Mouse (Mus musculus): ENCODE results near the gene Vmn2r87.
"Not testable (repeated sequence)": the region's sequence is repeated elsewhere in the genome, so short reads cannot be mapped to it uniquely, and the experiment has no call there.

The Vmn2r87 gene

DNA sequence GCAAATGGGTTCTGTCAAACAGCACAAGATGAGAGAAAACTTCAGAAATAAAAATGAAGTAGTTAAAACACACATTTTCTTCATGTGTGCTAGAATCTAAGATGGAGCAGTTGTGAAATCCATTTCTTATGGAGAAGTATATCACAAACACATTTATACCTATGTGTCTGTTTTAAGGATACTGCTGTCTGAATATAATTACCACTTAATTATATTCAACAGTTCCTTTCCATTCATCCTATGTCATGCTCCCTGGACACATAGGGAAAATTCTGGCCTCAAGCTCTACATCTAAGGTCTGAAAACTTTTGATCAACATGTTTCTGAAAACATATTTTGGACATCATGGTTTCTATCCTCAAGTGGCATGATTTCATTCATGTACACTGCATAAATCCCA is at the start of gene Vmn2r87:
Gene Vmn2r87, minus strand, starts transcription at position 101 of the 400 bp plus-strand sequence.
- no peak for DNase-seq (ENCODE audit: low spot score)

DNA sequence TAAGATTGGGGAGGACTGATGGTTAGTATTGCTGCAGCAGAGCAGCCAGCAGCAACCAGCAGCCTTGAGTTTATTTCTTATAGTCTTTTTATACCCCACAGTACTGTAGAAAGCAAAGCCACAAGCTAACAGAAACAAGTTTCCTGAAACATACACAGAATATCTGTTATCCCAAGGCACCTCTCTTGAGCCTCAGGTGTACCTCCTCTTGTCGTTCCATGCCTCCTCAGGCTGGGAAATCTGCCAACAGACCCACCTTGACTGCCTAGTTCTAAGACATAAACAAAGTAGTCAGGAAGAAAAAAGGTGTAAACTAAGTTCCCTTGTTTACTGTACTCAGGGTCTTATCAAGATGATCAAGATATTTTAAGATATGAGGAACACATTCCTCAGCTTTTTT is 47.1 kb upstream of the Vmn2r87 start:
- DNase-seq (ENCODE audit: low spot score): not testable (repeated sequence)

DNA sequence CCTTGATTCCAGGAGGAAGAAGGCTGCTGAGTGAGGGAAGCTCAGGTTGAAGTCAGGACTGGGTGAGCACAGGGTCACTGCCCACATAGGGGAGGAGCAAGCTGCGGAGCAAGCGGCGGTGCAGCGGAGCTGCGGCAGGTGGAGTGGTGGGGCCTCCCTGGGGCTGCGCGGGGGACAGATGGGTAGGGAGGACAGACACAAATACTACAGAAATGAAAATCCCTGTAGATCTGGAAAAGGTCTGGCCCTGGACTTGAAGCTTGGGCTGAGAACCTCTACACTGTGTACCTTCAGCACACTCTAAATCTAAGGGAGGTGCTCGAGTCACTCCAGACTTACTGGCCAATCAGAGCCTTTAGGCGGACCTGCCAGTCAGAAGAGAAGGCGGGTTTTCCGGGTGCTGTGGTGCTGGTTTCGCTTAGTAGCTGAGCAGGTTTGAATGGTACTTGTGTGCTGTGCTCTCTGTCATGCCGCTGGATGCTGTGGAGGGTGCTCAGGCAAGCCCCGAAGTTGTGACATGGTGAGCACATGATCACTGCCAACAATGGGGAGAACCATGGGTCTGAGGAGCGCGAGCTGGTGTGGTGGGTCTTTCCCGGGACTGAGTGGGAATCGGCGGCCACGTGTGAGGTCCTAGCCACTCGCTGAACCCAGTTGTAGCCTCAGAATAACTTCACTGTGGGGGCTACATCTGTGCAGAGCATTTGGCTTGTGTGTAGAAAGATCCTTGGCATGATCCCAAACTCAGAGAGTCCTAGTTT is 44.9 kb upstream of the Vmn2r87 start:
- peak; percentile 36 for DNase-seq (ENCODE audit: low spot score)

DNA sequence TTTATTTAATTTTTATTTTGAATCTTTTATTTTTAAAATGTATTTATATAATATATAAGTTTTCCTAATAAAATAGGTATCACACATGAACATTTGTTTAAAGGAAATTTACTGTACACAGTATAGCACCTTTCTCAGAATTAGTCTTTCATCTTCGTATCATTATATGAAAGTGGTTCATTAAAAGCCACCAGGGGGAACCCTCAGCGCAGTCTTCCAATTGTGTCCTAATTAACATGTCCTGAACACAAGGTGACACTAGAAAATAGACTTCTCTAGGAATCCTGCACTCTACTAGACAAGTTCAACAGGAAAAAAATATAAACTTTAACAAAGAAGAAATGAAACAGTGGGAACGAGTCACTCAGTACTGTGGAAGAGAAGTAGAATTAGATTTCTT is 38.9 kb upstream of the Vmn2r87 start:
- no peak for DNase-seq (ENCODE audit: low spot score)

- DNase-seq (ENCODE audit: low spot score): no peak
Measured at GRCm38 (mm10) chr10:130527926-130528325, 30.7 kb upstream of the Vmn2r87 start.

DNA sequence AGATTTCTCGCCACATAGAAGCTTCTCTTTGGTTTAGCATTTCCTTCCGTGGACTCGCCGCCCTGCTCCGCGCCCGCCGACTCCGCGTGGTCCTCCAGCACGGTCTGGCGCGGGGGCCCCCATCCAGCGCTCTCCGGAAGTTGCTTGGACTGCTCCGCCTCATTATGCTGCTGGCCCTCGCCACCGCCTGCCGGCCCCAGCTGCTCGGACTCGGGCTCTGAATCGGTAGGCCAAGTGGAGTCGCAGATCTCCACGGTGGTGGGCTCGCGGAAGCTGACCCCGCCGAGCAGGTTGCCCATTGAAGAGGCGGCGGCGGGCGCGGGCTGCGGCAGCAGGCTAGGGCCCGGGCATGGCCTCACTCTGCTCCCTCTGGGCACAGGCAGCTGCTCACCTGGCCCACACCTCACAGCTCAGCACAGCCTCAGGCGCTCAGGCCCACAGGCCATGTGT is 26.9 kb downstream of the Vmn2r87 start:
- DNase-seq (ENCODE audit: low spot score): peak; percentile 12

GRCm38 (mm10) chr10:130455950-130456349 is 41.2 kb downstream of the Vmn2r87 start, which contains the start of gene Vmn2r86:
Gene Vmn2r86 (minus strand): TSS chr10:130456050.
- not testable (repeated sequence) for DNase-seq (ENCODE audit: low spot score)

DNA sequence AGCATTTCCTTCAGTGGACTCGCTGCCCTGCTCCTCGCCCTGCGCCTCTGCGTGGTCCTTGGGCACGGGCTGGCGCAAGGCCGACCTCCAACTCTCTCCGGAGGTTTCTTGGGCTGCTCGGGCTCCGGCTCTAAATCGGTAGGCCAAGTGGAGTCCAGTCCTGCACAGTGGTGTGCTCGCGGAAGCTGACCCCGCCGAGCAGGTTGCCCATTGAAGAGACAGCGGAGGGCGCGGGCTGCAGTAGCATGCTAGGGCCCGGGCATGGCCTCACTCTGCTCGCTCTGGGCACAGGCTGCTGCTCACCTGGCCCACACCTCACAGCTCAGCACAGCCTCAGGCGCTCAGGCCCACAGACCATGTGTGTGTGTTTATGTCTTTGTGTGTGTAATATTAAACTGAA is 52.4 kb downstream of the Vmn2r87 start:
- no peak for DNase-seq (ENCODE audit: low spot score)

DNA sequence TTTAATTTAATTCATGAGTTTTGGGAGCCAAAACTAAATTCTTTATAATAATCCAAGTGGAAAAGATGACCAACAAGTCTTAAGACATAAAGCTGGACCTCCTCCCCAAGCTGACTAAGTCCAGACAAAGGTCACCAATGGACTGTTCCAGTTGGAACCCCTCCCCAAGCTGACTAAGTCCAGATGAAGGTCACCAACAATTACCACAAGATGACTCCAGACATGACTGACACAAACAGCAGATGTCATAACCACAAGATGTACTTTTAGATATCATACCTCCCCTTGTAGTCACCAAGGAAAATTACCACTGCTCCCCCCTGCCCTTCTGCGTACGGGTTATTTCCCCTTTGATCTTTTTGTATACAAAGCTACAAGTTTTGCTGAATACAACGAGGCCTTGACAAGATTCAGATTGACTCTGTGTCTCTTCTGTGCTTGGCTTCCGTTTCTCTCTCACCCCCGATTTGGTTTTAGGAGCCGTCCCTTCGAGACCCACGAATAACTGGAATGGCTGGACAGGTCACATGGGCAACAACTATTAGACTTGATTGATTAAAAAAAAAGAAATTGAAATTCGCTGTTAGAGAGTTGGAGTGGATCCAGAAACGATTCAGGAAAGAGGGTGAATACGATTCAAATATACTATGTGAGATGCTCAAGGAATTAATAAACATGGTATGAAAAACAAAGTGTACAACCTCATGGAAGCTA is 62.9 kb downstream of the Vmn2r87 start:
- not testable (repeated sequence) for DNase-seq (ENCODE audit: low spot score)

- not testable (repeated sequence) for DNase-seq (ENCODE audit: low spot score)
Measured at GRCm38 (mm10) chr10:130429603-130430002, 67.6 kb downstream of the Vmn2r87 start, which contains the start of gene Vmn2r85. Gene Vmn2r85 (minus strand): TSS chr10:130429703.

GRCm38 (mm10) chr10:130422368-130422767 is 74.8 kb downstream of the Vmn2r87 start:
- DNase-seq (ENCODE audit: low spot score): not testable (repeated sequence)
